Mouse (Mus musculus): ENCODE measurements around the gene Adgrl2. TPM values are rescaled to one million over a fixed set of nuclear protein-coding genes. Genes with fewer than 3 reads are reported as not detected.

The Adgrl2 gene
- polyA plus RNA-seq, 1 experiment from 2014 or later, result 98.1 TPM

DNA sequence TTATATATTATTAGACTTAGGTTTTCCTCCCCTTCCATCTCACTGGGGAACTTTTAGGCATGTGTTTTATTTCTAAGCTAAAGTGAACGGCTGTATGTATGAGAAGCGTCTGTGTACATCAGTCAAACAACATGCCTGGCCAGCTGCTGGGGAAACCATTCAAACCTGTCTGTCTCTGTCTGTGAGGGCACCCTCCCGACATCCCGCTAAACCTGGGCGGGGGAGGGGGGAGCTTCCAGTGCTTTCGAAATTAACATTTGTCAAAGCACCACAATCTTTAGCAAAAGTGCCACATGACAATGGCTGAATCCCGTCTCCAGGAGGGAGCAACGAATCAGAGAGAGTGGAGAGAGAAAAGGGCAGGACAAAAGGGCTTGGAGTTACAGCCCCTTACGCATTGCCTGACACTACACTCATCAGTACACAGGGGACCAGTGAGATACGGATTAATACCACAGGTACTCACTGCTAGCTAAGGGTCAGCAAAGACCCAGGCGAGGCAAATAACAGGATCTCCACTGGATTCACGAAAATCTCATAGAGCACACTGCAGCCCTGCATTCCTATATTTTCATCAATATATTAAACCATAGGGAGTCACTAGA lies 135.9 kb downstream of the Adgrl2 start:
- peaks cover 18% of the 10 kb centered on the region for H3K36me3 ChIP-seq
- peak overlapping the region; percentile 55; the same call in 1 of the 2 replicates for H3K27ac ChIP-seq
- no peaks in the 10 kb centered on the region for H3K9me3 ChIP-seq (replicated peaks)
- peak overlapping the region; percentile 16 for H3K4me3 ChIP-seq
- H3K9ac ChIP-seq, result 0 out of 2 replicates have a peak overlapping the region, but pooled peaks have one; percentile 28
- 23% methylated on average over 12 of the region's 12 CpGs for WGBS
- peak; percentile 61; the same call in 1 of the 2 replicates for ATAC-seq (ENCODE audit: low FRiP score)
- peak overlapping the region; percentile 48 for H3K4me2 ChIP-seq (replicated peaks)
- H3K27me3 ChIP-seq, result no peaks in the 10 kb centered on the region
- H3K4me1 ChIP-seq, result peaks cover 22% of the 10 kb centered on the region

DNA sequence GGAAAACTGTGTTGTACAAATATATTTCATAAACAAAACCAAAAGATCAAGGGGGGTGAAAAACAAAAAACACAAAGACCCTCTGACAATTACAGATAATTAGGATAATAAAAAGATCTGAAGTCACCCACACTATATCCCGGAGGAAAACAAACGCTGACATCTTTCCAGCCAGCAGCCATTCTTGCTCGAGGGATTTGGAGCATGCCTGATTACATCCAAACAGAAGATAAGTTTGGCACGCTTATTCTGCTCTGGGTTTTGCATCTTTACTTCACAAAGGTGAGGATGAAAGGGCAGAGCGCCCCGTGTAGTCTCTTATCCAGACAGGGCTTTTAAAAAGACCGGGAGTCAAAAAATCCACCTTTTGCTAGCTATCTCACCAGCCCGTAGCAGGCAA lies 137.0 kb downstream of the Adgrl2 start:
- Histone ChIP-seq H3K36me3 (peaks cover 20% of the 10 kb centered on the region), H3K9me3 (replicated peaks) (no peaks in the 10 kb centered on the region), H3K4me1 (peaks cover 22% of the 10 kb centered on the region), H3K27me3 (no peaks in the 10 kb centered on the region), H3K9ac (no peak overlapping the region), H3K27ac (no peak overlapping the region), H3K4me2 (replicated peaks) (peak overlapping the region; percentile 17), H3K4me3 (no peak overlapping the region)
- ATAC-seq (ENCODE audit: low FRiP score), result 0 out of 2 replicates have a peak, but pooled peaks have one; percentile 20
- 22% methylated on average over 8 of the region's 8 CpGs for WGBS

DNA sequence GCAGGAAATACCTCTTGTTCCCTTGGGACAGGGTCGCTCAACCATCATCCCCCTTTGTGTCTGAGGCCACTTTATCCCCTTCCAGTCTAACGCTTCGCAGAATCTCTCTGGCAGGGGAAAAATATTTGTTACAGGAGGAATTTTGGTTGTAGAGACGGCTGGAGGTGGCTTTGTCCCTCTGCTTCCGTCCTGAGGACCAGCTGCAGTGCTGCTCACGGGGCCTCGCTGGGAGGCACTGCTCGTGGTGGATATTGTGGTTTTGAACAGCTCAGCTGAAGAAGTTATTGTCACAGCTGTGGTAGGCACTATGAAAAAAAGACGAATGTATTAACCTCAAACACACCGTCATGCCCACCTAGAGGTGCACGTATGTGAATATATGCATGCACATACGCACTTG lies 137.8 kb downstream of the Adgrl2 start:
- Histone ChIP-seq H3K4me2 (replicated peaks) (no peak overlapping the region), H3K9ac (no peak overlapping the region), H3K4me3 (no peak overlapping the region), H3K27ac (no peak overlapping the region), H3K9me3 (replicated peaks) (no peaks in the 10 kb centered on the region), H3K36me3 (peaks cover 20% of the 10 kb centered on the region), H3K27me3 (no peaks in the 10 kb centered on the region), H3K4me1 (peaks cover 22% of the 10 kb centered on the region)
- 39% methylated on average over 12 of the region's 12 CpGs for WGBS
- ATAC-seq (ENCODE audit: low FRiP score), result 0 out of 2 replicates have a peak, but pooled peaks have one; percentile 24

DNA sequence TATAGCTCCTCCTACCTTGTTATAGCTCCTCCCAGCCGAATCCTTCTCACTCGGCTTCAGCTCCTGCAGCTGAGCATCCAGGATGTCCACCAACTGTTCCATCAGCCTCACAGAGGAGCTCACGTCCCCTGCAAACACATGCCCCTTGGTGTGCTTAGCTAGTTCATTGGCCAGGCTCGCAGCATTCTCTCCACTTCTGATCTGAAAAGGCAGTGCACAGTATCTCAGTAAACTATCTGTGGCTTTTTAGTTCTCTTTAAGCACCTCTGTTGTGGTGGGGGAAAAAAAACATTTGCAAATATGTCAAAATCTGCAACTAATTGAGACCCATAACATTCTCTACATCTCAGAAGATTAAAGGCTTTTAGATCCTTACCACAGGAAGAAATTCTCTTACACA lies 139.5 kb downstream of the Adgrl2 start:
- H3K36me3 ChIP-seq, result peaks cover 29% of the 10 kb centered on the region
- WGBS, result 93% methylated on average over 4 of the region's 4 CpGs
- no peak overlapping the region for H3K9ac ChIP-seq
- H3K27me3 ChIP-seq, result no peaks in the 10 kb centered on the region
- H3K9me3 ChIP-seq (replicated peaks), result no peaks in the 10 kb centered on the region
- no peak overlapping the region for H3K27ac ChIP-seq
- H3K4me3 ChIP-seq, result no peak overlapping the region
- peaks cover 22% of the 10 kb centered on the region for H3K4me1 ChIP-seq
- ATAC-seq (ENCODE audit: low FRiP score), result no peak
- no peak overlapping the region for H3K4me2 ChIP-seq (replicated peaks)

DNA sequence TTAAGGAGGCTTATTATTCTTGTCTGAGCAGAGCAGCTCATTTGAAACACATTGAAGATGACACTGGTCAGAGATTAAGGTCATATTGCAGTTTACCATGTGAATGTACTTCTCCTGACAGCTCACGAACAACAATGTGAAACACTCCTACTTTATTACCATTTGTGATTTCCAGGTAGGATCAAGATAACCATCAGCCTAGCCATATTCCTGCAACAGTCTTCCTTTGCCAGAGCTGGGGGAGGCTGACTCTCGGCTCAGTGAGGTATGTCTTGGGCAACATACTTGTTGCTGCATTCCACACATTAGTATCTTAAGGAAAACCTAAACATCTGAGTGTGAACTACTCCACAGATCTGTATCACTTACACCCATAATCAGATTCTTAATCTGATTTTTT lies 142.0 kb downstream of the Adgrl2 start:
- no peak overlapping the region for H3K4me3 ChIP-seq
- no peak overlapping the region for H3K9ac ChIP-seq
- H3K9me3 ChIP-seq (replicated peaks), result no peaks in the 10 kb centered on the region
- WGBS, result 88% methylated on average over 2 of the region's 2 CpGs
- ATAC-seq (ENCODE audit: low FRiP score), result no peak
- no peak overlapping the region for H3K4me2 ChIP-seq (replicated peaks)
- no peaks in the 10 kb centered on the region for H3K27me3 ChIP-seq
- peaks cover 33% of the 10 kb centered on the region for H3K36me3 ChIP-seq
- H3K27ac ChIP-seq, result no peak overlapping the region
- H3K4me1 ChIP-seq, result peaks cover 10% of the 10 kb centered on the region

- ATAC-seq (ENCODE audit: low FRiP score), result no peak
- H3K4me2 ChIP-seq (replicated peaks), result no peak overlapping the region
- H3K4me1 ChIP-seq, result peaks cover 3% of the 10 kb centered on the region; the same call in 1 of the 2 replicates
- H3K4me3 ChIP-seq, result no peak overlapping the region
- no peak overlapping the region for H3K27ac ChIP-seq
- no peak overlapping the region for H3K9ac ChIP-seq
- H3K9me3 ChIP-seq (replicated peaks), result no peaks in the 10 kb centered on the region
- WGBS, result 90% methylated on average over 6 of the region's 6 CpGs
- no peaks in the 10 kb centered on the region for H3K27me3 ChIP-seq
- H3K36me3 ChIP-seq, result peaks cover 20% of the 10 kb centered on the region
Measured at GRCm38 (mm10) chr3:148844182-148844581, 146.2 kb downstream of the Adgrl2 start.

DNA sequence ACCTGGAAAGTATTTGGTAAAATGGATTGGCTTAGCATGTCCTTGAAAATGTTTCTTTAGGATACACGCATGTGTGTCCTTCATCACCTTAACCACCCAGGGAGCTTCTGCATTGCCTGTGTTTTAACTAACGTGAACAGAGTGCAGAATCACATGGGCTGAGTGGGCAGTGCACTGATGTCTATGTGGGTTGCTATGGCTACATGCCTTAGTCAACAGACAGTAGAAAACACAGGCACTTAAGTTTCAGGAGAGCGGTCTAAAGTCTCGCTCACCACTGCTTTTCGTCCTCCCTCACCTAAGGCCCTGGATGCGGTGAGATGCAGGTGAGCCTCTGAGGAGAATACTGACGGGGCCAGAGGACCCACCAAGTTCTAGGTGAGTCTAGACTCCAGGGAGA lies 147.8 kb downstream of the Adgrl2 start:
- H3K9ac ChIP-seq, result no peak overlapping the region
- H3K27ac ChIP-seq, result no peak overlapping the region
- no peak overlapping the region for H3K4me2 ChIP-seq (replicated peaks)
- no peaks in the 10 kb centered on the region for H3K27me3 ChIP-seq
- H3K9me3 ChIP-seq (replicated peaks), result no peaks in the 10 kb centered on the region
- H3K36me3 ChIP-seq, result peaks cover 16% of the 10 kb centered on the region
- H3K4me3 ChIP-seq, result no peak overlapping the region
- peaks cover 7% of the 10 kb centered on the region; the same call in 1 of the 2 replicates for H3K4me1 ChIP-seq
- WGBS, result 83% methylated on average over 7 of the region's 7 CpGs
- no peak for ATAC-seq (ENCODE audit: low FRiP score)

GRCm38 (mm10) chr3:148838835-148839296 lies 151.5 kb downstream of the Adgrl2 start:
- WGBS, result 45% methylated on average over 13 of the region's 13 CpGs
- Histone ChIP-seq H3K4me2 (replicated peaks) (no peak overlapping the region), H3K27me3 (no peaks in the 10 kb centered on the region), H3K9me3 (replicated peaks) (no peaks in the 10 kb centered on the region), H3K4me3 (no peak overlapping the region), H3K27ac (no peak overlapping the region), H3K9ac (no peak overlapping the region), H3K4me1 (peaks cover 7% of the 10 kb centered on the region; the same call in 1 of the 2 replicates), H3K36me3 (peaks cover 26% of the 10 kb centered on the region)
- peak; percentile 53; the same call in 1 of the 2 replicates for ATAC-seq (ENCODE audit: low FRiP score)

DNA sequence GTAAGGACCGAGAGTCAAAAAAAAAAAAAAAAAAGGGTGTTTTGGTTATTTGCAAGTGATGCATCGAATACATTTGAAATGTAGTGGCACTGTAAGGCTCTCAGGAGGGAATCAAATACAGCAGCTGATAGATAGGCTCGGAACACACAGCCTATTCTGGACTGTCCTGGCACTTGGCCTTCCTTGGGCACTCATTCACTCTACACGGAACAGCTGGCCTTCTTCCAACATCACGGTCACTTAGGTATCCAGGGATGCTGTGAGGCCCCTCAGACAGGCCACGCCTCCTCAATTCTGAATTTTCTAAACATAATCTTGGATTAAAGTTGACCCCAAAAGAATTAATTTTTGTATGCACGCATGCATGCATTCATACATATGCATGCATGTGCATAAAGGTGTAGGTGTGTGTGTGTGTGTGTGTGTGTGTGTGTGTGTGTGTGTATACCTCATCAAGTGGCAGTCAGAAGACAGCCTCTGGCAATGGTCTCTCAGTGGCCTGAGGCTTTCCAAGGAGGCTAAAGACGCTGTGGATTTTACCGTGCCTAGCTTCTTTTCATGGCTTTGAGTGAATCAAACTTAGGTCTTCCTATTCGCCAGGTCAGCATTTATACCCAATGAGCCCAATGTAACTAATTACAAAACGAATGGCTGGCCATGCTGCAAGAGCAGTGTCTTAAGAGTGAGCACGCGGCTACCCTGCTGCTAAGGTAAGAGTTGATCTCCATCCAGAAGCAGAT lies 152.1 kb downstream of the Adgrl2 start:
- ATAC-seq (ENCODE audit: low FRiP score), result 0 out of 2 replicates have a peak, but pooled peaks have one; percentile 55
- Histone ChIP-seq H3K9me3 (replicated peaks) (no peaks in the 10 kb centered on the region), H3K27me3 (no peaks in the 10 kb centered on the region), H3K4me1 (peaks cover 7% of the 10 kb centered on the region; the same call in 1 of the 2 replicates), H3K4me3 (no peak overlapping the region), H3K9ac (no peak overlapping the region), H3K36me3 (peaks cover 32% of the 10 kb centered on the region), H3K4me2 (replicated peaks) (no peak overlapping the region), H3K27ac (no peak overlapping the region)
- WGBS, result 78% methylated on average over 13 of the region's 13 CpGs

DNA sequence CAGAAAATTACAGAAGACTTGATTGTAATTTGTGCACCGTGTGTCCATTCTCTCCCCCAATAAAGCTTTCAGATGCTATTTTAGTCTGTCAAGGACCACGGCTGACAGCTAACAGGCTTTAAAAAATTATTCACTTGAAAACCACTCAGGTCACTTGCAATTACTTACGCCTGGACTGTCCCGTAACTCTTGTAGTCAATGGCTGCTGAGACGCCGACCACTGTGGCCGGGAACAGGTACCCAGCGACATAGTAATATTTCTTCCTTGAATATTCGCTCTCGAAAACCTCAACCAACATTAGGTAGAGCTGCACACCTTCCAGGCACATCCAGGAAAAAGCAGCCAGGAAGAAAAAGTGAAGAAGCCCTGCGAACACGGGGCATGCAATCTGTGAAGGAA lies 155.2 kb downstream of the Adgrl2 start:
- H3K4me1 ChIP-seq, result peaks cover 11% of the 10 kb centered on the region; the same call in 1 of the 2 replicates
- H3K36me3 ChIP-seq, result peaks cover 40% of the 10 kb centered on the region
- no peaks in the 10 kb centered on the region for H3K27me3 ChIP-seq
- H3K9me3 ChIP-seq (replicated peaks), result no peaks in the 10 kb centered on the region
- no peak for ATAC-seq (ENCODE audit: low FRiP score)
- 88% methylated on average over 12 of the region's 12 CpGs for WGBS
- H3K4me3 ChIP-seq, result no peak overlapping the region
- H3K27ac ChIP-seq, result no peak overlapping the region
- H3K4me2 ChIP-seq (replicated peaks), result no peak overlapping the region
- no peak overlapping the region for H3K9ac ChIP-seq

DNA sequence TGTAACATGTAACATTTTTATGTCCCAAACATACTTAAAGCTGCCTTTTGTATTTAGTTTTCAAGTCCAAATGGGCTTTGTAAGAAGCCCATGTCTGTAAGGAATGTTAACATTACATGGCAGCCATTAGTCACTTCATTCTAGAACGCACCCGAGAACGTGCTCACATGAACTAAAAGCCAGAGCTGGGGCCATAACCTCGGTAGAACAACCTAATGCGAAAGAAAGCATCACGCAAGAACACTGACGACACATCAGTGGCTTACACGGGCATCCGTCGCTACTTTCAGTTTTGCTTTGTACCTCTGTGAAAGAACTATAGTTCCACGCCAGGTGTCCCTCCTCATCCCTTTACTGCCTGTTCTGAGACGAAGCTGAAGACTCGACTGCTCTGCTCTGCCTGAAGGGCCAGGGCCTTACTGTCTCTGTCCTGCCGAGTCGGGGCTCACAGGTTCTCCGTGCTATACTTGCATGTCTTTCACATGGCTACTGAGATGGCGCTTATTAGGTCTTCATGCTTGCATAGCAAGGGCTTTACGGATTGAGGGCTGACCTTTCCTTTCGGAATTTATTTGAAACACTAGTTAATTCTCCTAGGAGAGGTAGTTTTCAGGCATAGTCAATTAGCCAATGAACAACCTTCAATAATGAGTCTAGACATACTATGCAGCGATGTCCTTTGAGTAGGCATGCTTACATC lies 157.1 kb downstream of the Adgrl2 start:
- H3K36me3 ChIP-seq, result peaks cover 40% of the 10 kb centered on the region
- no peak for ATAC-seq (ENCODE audit: low FRiP score)
- 96% methylated on average over 20 of the region's 20 CpGs for WGBS

DNA sequence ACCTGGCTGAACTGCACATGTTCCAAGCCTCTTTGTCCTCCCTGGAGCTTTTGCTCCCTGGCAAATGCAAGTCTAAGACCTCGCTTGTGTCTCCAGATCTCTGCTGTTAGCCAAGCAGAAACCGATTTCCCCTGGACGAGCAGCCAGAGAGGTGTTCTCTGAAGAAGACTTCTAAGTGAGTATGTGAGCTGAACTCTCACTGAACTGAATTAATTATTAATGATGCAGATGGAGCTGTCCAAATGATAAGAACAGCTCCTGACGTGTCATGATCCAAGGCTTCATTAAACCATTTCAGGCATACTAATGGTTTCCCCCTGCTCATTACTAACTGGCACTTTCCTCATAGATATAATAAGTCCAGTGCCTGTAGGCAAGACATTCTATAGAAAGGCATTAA lies 158.4 kb downstream of the Adgrl2 start:
- Histone ChIP-seq H3K4me2 (replicated peaks) (no peak overlapping the region), H3K27ac (no peak overlapping the region), H3K27me3 (no peaks in the 10 kb centered on the region), H3K9ac (no peak overlapping the region), H3K4me3 (no peak overlapping the region), H3K36me3 (peaks cover 36% of the 10 kb centered on the region), H3K9me3 (replicated peaks) (no peaks in the 10 kb centered on the region), H3K4me1 (peaks cover 4% of the 10 kb centered on the region; the same call in 1 of the 2 replicates)
- 0 out of 2 replicates have a peak, but pooled peaks have one; percentile 40 for ATAC-seq (ENCODE audit: low FRiP score)
- 62% methylated on average over 4 of the region's 4 CpGs for WGBS

More for the DNA sequence above, 157.1 kb downstream of the Adgrl2 start:
- no peak overlapping the region for H3K4me2 ChIP-seq (replicated peaks)
- no peak overlapping the region for H3K9ac ChIP-seq
- H3K4me1 ChIP-seq, result peaks cover 4% of the 10 kb centered on the region; the same call in 1 of the 2 replicates
- no peak overlapping the region for H3K27ac ChIP-seq
- H3K9me3 ChIP-seq (replicated peaks), result no peaks in the 10 kb centered on the region
- H3K4me3 ChIP-seq, result no peak overlapping the region
- no peaks in the 10 kb centered on the region for H3K27me3 ChIP-seq

Data from hindbrain, embryonic 12.5 days (tissue).